Mouse (Mus musculus): ENCODE results near the gene Phrf1. TPM values are rescaled to one million over a fixed set of nuclear protein-coding genes. Genes with fewer than 3 reads are reported as not detected.

Gene Phrf1
- 26.6 and 32.0 TPM in 2 replicates for polyA plus RNA-seq (2015; fragmentation: Nextera tagmentation; extraction: Ambion mirVana)

GRCm38 (mm10) chr7:141228279-141229067 is at the start of gene Phrf1:
Phrf1 (plus strand) TSS chr7:141228784.
- Histone ChIP-seq H3K27me3 (replicated peaks; ENCODE audit: insufficient read depth, low read length) (no peaks in the 10 kb centered on the region), H3K4me3 (ENCODE audit: low read depth, low read length) (peak within 1 kb of the TSS; percentile 84), H3K9me3 (ENCODE audit: low read length) (no peaks in the 10 kb centered on the region), H3K4me1 (ENCODE audit: insufficient read depth, low read depth, low read length) (no peaks in the 10 kb centered on the region), H3K9ac (replicated peaks; ENCODE audit: low read depth) (peak within 1 kb of the TSS; percentile 81), H3K4me2 (replicated peaks; ENCODE audit: low read depth, low read length) (peak within 1 kb of the TSS; percentile 62), H3K36me3 (ENCODE audit: insufficient read depth, low read length) (peaks cover 18% of the 10 kb centered on the region; the same call in 1 of the 2 replicates), H3K27ac (ENCODE audit: low read length) (peak within 1 kb of the TSS; percentile 92)
- WGBS: 1% methylated on average over 75 of the region's 76 CpGs
- TF ChIP-seq CTCF (IDR thresholded peaks at IDR 0.05): peak; percentile 98
- no peak for TF ChIP-seq EP300 (IDR thresholded peaks at IDR 0.05)
- ATAC-seq: peak; percentile 95
- DNase-seq (ENCODE audit: low spot score): peak; percentile 95

- peaks cover 29% of the 10 kb centered on the region for H3K36me3 ChIP-seq (ENCODE audit: insufficient read depth, low read length)
- H3K9me3 ChIP-seq (ENCODE audit: low read length): no peaks in the 10 kb centered on the region
- H3K4me3 ChIP-seq (ENCODE audit: low read depth, low read length): no peak overlapping the region
- DNase-seq (ENCODE audit: low spot score) (no peak), ATAC-seq (no peak)
- WGBS: 67% methylated on average over 3 of the region's 3 CpGs
- H3K9ac ChIP-seq (replicated peaks; ENCODE audit: low read depth): no peak overlapping the region
- TF ChIP-seq EP300 (IDR thresholded peaks at IDR 0.05) (no peak), CTCF (IDR thresholded peaks at IDR 0.05) (no peak)
- H3K4me1 ChIP-seq (ENCODE audit: insufficient read depth, low read depth, low read length): peaks cover 13% of the 10 kb centered on the region; the same call in 1 of the 2 replicates
- no peaks in the 10 kb centered on the region for H3K27me3 ChIP-seq (replicated peaks; ENCODE audit: insufficient read depth, low read length)
- H3K4me2 ChIP-seq (replicated peaks; ENCODE audit: low read depth, low read length): no peak overlapping the region
- no peak overlapping the region for H3K27ac ChIP-seq (ENCODE audit: low read length)
Observed at GRCm38 (mm10) chr7:141188194-141188593, 40.4 kb upstream of the Phrf1 start.

DNA sequence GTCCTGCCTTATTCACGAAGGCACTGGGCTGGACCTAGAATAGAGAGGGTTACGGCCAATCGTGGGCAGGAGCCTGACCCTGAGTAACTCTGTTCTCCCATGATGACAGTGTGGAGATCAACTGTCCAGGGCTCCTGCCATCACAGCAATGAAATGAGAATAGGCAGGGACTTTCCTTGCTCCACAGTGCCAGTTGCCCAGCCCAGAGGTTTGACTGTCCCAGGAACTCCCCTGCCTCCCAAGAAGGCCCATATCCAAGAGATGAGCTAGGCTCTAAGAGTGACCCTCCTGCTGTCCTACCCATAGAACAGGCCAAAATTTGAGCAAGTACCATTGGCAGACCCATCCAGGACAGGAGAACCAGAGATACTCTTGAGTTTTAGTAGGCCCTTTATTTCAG is 39.9 kb upstream of the Phrf1 start:
- DNase-seq (ENCODE audit: low spot score): no peak
- Histone ChIP-seq H3K9me3 (ENCODE audit: low read length) (no peaks in the 10 kb centered on the region), H3K27ac (ENCODE audit: low read length) (no peak overlapping the region), H3K4me2 (replicated peaks; ENCODE audit: low read depth, low read length) (no peak overlapping the region), H3K9ac (replicated peaks; ENCODE audit: low read depth) (no peak overlapping the region), H3K27me3 (replicated peaks; ENCODE audit: insufficient read depth, low read length) (no peaks in the 10 kb centered on the region), H3K4me3 (ENCODE audit: low read depth, low read length) (no peak overlapping the region), H3K36me3 (ENCODE audit: insufficient read depth, low read length) (peaks cover 29% of the 10 kb centered on the region), H3K4me1 (ENCODE audit: insufficient read depth, low read depth, low read length) (peaks cover 14% of the 10 kb centered on the region; the same call in 1 of the 2 replicates)
- WGBS: 85% methylated on average over 3 of the region's 3 CpGs
- no peak for ATAC-seq
- no peak for TF ChIP-seq EP300 (IDR thresholded peaks at IDR 0.05)
- TF ChIP-seq CTCF (IDR thresholded peaks at IDR 0.05): no peak

DNA sequence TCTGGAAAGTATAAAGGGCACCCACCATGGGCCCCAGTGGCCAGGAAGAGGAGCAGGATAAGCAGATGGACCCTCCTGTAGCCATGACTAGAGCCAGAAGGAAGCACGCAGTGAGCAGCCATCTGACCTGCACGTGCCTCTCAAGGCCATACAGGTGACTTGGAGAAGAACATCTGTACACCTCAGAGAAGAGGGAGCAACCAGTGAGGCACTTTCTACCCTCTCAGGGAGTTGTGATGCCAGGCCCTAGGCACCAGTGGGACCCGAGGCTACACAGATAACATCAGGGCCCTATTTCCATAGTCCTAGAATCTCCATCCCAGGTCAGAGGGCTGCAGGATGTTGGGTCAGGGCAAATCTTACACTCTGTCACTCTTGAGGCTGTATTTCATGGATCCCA is 38.4 kb upstream of the Phrf1 start:
- no peak overlapping the region for H3K4me3 ChIP-seq (ENCODE audit: low read depth, low read length)
- ATAC-seq (no peak), DNase-seq (ENCODE audit: low spot score) (no peak)
- H3K9ac ChIP-seq (replicated peaks; ENCODE audit: low read depth): no peak overlapping the region
- peaks cover 14% of the 10 kb centered on the region; the same call in 1 of the 2 replicates for H3K4me1 ChIP-seq (ENCODE audit: insufficient read depth, low read depth, low read length)
- WGBS: 92% methylated on average over 3 of the region's 3 CpGs
- H3K27ac ChIP-seq (ENCODE audit: low read length): no peak overlapping the region
- H3K4me2 ChIP-seq (replicated peaks; ENCODE audit: low read depth, low read length): no peak overlapping the region
- no peaks in the 10 kb centered on the region for H3K27me3 ChIP-seq (replicated peaks; ENCODE audit: insufficient read depth, low read length)
- H3K9me3 ChIP-seq (ENCODE audit: low read length): no peaks in the 10 kb centered on the region
- peaks cover 29% of the 10 kb centered on the region for H3K36me3 ChIP-seq (ENCODE audit: insufficient read depth, low read length)
- TF ChIP-seq CTCF (IDR thresholded peaks at IDR 0.05) (no peak), EP300 (IDR thresholded peaks at IDR 0.05) (no peak)

GRCm38 (mm10) chr7:141191036-141191435 is 37.5 kb upstream of the Phrf1 start:
- no peaks in the 10 kb centered on the region for H3K9me3 ChIP-seq (ENCODE audit: low read length)
- H3K9ac ChIP-seq (replicated peaks; ENCODE audit: low read depth): no peak overlapping the region
- H3K4me2 ChIP-seq (replicated peaks; ENCODE audit: low read depth, low read length): no peak overlapping the region
- DNase-seq (ENCODE audit: low spot score) (peak; percentile 24), ATAC-seq (no peak)
- no peak overlapping the region for H3K4me3 ChIP-seq (ENCODE audit: low read depth, low read length)
- peaks cover 29% of the 10 kb centered on the region for H3K36me3 ChIP-seq (ENCODE audit: insufficient read depth, low read length)
- H3K4me1 ChIP-seq (ENCODE audit: insufficient read depth, low read depth, low read length): peaks cover 14% of the 10 kb centered on the region; the same call in 1 of the 2 replicates
- TF ChIP-seq CTCF (IDR thresholded peaks at IDR 0.05): no peak
- no peak for TF ChIP-seq EP300 (IDR thresholded peaks at IDR 0.05)
- H3K27me3 ChIP-seq (replicated peaks; ENCODE audit: insufficient read depth, low read length): no peaks in the 10 kb centered on the region
- H3K27ac ChIP-seq (ENCODE audit: low read length): no peak overlapping the region
- WGBS: 78% methylated on average over 14 of the region's 14 CpGs

DNA sequence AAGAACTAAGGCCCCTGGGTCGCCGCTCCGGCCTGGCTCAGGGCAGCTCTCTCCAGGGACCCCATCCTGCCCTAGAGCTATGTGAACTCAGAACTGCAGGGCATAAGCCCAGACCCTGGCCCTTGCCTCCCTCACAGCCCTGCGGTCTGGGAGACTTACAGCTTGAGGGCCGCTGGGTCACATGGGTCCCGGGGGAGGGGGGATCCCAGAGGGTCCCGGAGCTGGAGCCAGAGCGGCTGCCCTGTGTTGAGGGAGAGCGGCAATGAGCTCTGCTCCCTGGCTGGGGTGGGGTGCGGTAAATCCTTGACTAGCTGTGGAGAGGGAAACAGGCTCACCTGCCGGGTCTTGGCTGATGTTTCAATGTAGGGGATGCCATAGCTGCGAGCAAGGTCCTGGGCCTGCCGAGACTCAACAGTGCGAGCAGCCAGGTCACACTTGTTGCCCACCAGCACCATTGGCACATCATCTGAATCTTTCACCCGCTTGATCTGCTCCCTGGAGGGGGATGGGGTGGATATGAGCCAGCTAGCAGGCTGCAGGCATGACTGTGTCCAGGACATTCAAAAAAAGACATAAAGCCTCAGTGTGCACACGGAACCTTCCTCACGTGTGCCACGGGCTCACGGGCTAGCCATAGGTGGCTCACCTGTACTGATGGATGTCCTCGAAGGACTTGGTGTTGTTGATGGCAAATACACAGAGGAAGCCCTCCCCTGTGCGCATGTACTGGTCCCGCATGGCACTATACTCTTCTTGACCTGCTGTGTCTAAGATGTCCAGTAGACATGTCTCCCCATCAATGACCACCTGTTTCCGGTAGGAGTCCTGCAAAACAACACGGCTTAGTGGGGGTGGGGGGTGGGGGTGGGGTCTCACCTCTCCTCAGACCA is 36.5 kb upstream of the Phrf1 start:
- Histone ChIP-seq H3K4me1 (ENCODE audit: insufficient read depth, low read depth, low read length) (peaks cover 14% of the 10 kb centered on the region; the same call in 1 of the 2 replicates), H3K27ac (ENCODE audit: low read length) (no peak overlapping the region), H3K27me3 (replicated peaks; ENCODE audit: insufficient read depth, low read length) (no peaks in the 10 kb centered on the region), H3K36me3 (ENCODE audit: insufficient read depth, low read length) (peaks cover 29% of the 10 kb centered on the region), H3K9me3 (ENCODE audit: low read length) (no peaks in the 10 kb centered on the region), H3K4me2 (replicated peaks; ENCODE audit: low read depth, low read length) (peak overlapping the region; percentile 93), H3K4me3 (ENCODE audit: low read depth, low read length) (no peak overlapping the region), H3K9ac (replicated peaks; ENCODE audit: low read depth) (no peak overlapping the region)
- no peak for TF ChIP-seq EP300 (IDR thresholded peaks at IDR 0.05)
- TF ChIP-seq CTCF (IDR thresholded peaks at IDR 0.05): no peak
- DNase-seq (ENCODE audit: low spot score) (no peak), ATAC-seq (no peak)
- 86% methylated on average over 24 of the region's 24 CpGs for WGBS
